Mouse (Mus musculus) ZHBTc4 (cell line): ENCODE results near the gene Tpcn2.

Experiments used
- DNase-seq: peaks from one replicate; pipeline ENCODE4 v3.0.0-alpha.2; 2011; ENCODE audit warnings: low read depth, low spot score

Gene Tpcn2

DNA sequence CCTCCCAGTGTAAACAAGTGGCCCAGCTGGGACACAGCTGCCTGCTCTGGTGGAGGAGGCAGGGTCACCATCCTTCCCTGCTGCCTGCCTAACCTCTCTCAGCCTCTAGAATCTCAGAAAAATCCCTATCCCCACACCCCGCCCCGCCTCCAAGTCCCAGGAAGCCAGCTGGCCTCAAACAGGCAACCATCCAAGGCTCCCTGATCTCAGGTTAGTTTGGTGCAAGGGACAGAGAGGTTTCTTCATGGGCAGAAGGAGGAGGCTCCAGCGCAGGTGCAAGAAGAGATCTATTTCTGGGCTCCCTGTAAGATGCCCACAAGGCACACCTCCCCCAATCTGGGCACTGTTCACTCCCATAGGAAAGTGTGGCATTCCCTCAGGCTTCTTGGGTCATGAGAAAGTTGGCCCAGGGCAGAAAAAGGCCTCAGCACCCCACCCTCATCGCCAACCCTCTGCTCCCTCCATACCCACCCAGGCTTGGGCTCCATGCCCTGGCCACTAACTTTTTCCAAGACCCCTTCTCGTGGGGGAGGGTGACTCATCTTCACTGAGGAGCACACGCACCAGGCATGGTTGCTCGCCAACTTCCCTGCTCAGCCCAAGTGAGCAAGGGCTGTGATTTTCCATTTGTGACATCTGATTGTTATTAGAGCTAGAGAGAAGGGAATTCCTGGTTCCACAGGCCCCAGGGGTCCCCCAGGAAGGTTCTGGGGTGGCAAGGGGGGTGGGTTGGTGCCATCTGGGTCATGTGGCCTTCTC, 15.9 kb upstream of the Tpcn2 start:
- DNase-seq, result no peak

DNA sequence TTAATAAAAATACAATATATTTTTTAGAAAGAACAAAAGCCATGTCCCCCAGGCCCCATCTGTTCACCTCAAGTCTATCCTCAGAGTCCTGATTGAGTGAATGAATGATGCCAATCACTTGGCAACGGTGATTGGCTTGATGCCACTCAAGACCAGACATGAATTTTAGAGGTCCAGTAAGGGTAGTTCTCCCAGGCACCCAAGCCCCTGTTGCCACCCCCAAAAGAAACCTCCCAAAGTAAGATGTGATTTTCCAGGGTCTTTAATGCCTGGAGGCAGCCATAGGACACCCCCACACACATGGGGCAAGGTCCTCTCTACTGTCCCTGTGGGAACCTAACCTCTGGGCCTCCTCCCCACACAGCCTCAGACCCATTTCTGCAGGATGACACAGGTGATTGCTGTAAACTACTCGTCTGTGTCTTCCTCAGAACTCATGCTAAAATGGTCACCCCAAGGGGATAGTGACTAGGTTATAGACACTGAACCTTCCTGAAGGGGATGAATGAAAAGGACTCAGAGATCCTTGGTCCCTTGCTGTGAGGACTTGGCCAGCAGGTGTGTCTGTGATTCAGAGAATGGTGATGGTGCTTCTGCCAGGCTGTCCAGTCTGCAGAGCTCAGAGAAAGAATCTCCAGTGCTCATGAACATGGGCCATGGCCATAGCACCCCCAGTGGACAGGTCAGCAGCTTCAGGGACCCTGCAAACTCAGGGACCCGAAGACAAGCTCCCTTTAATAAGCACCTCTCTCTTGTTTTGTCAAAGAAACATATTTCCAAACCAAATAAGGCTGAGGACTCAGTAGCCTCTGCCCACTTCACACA, 15.1 kb upstream of the Tpcn2 start:
- DNase-seq, result no peak

DNA sequence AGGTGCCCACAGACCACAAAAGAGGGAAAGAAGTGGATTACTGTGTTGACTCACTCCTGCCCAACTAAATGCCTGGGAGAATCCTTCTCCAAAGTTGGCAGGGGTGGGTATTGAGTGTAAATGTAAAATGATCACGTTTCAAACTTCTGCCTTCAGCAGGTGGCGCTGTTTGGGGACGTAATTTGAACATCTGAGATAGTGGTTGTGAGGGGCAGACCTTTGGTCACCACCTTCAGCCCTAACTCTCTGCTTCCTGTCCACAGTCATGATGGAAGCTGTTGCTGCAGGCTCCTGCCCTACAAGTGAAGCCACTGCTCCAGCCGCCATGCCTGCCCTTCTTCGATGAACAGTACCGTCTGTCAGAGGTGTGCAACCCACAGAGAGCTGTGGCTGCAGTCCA, 10.0 kb upstream of the Tpcn2 start:
- peak; percentile 56 for DNase-seq

DNA sequence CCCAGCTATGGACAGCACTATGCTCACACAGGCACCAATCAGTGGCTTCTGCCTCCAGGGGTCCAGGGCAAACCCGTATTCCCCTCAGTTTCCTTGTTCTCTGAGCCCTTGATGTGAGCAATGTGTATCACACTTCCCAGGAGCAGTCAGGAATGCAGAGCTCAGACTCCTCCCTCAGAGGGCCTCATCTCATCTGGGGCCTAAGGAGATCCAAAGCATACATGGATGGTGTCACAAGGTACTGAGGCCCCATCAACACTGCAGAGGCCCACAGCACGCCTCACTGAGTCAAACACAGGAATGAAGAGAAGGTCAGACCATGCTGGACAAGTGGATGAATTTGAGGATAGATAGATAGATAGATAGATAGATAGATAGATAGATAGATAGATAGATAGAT, 8.9 kb upstream of the Tpcn2 start:
- DNase-seq, result no peak

DNA sequence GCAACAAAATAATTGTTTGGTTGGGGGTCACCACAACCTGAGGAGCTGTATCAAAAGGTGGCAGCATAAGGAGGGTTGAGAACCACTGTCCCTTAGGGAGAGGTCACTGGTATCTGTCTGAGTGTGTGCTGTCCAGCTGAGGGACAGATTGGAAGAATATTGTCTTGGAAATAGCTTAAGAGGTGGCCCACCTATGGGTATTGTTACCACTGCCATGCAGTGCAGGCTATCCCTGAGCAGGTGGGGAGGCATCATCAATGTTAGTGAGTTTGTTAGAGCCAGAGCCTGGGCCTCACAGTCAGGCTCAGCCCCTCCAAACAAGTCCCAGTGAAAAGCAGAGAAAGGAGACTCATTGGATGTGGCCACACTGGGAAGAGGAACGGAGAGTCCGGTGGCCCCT, 8.0 kb upstream of the Tpcn2 start:
- DNase-seq, result no peak

DNA sequence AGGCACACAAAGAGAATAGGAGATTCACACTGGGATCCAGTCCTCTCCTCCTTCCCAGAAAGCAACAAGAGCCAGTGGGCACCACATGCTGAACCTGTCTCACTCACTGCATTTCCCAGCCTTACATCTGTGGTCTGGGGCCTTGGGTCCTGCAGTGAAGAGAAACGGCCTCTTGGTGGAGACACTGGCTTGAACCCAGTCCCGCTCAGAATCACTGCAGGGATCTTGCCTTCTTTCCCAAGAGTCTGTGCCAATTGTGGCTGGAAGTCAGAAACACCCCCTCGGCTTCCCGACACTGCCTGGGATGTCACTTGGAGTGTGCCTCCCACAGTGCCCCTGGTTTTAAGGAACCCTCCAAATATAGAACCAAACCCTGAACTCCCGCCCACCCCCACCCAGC, 5.5 kb upstream of the Tpcn2 start:
- DNase-seq, result peak; percentile 74

DNA sequence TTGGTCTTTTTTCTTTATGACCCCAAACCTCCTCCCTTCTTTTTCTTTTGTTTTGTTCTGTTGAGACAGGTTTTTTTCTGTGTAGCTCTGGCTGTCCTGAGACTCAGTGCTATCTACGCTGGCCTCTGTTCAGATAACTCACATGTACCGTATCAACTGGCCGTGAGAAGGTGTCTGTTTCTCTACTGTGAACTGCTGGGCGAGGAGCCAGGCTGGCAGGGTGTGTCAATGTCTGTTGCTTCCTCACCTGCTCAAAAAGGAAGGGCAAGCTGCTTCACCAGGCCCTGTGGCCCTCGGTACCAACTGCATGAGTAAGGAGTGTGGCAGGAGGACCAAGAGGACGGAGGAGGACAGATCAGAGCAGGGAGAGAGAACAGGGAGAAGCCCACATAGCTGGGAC, 3.6 kb upstream of the Tpcn2 start:
- no peak for DNase-seq

DNA sequence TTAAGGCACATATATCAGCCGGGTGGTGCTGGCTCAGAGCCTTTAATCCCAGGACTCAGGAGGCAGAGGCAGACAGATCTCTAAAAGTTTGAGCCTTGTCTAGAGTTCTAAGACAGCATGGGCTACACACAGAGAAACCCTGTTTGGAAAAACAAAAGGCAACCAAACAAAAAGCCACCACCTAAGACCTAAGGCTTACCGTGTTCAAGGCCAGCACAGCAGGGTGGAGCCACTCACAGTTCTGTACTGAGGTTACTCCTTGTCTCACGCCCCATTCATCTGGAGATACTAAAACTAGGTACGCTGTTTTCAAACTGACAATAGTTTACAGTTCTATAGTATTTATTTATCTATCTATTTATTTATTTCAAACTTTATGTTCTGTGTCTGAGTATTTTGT, 1.7 kb upstream of the Tpcn2 start:
- peak; percentile 83 for DNase-seq

DNA sequence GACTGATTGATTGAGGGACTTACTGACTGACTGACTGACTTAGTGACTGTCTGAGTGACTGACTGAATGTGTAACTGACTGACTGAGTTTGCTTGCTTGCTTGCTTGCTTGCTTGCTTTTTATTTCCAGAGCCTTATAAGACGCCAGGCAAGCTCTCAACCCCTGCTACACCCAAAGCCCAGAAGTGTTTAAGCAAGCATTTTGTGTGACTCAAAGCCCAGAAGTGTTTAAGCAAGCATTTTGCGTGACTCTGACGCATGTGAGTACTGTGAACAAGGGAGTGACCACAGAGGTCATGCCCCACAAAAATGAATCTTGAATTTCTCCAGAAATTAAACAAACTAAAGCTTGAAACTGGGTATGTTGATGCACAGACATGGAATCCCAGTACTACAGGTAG, 482 bp upstream of the Tpcn2 start:
- DNase-seq, result no peak

DNA sequence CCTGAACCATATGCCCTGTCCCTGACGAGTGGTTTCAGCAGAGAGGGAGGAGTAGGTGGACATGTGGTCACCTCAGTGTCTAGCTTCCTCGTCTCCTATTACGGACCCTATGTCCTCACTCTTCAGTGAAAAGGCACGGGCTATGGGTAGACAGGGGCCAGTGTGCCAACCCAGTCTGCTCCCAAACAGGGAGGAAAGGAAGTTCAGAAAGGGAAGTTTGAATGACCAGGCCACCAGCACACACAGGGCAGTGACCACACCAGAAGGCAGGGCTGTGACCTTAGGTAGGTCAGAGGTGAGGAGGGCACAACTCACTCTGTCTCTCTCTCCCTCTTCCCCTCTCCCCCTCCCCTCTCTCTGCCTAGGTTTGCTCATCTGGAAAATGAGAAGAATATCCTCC, 770 bp downstream of the Tpcn2 start:
- DNase-seq, result no peak

DNA sequence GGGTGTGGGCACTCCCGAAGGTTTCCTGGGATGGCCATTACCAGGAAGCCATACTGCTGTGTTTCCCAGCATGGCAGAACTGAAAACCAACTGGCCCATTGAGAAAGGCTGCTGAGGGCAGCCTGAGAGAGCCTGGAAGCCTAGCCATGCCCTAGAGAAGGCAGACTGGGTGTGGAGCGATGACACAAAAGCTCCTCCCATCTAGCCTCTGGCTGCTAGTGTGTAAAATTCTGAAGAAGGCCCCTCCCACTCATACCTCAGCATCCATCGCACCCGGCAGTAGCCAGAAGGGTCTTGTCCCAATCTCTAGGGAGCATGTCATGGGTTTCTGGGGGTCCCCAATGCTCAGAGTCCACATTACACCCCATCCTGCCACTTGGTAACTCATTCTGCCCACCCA, 2.4 kb downstream of the Tpcn2 start:
- peak; percentile 55 for DNase-seq

DNA sequence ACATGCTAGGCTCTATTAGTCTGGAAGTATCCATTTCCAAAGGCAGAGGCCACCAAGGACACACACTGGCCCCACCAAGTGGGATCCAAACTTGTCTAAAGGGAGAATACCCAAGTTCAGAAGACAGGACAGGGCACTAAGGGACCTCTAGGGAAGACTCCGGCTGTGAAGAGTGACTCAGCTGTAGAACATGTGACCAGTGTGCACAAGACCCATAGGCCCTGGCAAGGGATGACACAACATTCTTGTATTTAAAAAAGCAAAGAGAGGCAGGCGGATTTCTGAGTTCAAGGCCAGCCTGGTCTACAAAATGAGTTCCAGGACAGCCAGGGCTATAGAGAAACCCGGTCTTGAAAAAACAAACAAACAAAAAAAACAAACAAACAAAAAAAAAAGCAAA, 8.3 kb downstream of the Tpcn2 start:
- DNase-seq, result no peak

DNA sequence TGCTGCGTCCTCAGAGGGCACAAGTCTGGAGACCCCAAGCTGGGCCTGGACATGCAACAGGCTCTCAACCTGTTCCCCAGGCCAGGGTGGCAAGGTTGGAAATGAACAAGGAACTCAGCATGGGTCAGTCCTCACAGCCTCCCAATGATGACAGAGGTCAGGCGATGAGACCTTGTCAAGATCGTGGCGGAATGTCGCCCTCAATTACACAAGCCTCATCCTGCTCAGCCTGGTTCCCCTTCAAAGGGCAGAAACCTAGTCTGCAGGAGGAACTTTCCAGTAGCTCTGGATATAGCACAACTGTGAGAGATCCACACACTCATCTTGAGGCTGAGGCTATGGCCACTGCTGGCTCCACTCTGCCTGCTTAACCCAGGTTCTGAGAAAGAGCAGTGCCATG, 12.9 kb downstream of the Tpcn2 start:
- no peak for DNase-seq

DNA sequence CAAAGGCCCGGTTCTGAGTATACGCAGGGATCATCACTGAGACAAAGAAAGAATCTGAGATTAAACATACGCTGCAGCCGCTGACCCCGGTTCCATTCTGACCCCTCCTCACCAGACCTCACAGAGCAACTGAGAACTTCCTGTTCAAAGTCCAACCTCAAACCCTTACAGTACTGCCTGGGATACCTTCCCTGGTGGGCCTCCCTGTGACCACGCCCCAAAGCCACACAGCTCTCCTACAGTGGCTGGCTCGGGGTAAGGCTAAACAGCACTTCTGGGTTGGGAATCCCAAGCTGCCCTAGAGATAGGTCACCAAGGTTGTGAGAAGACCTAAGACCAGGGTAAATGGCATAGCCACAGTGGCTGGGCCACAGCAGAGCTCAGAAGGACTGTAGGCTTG, 14.9 kb downstream of the Tpcn2 start:
- DNase-seq, result no peak

DNA sequence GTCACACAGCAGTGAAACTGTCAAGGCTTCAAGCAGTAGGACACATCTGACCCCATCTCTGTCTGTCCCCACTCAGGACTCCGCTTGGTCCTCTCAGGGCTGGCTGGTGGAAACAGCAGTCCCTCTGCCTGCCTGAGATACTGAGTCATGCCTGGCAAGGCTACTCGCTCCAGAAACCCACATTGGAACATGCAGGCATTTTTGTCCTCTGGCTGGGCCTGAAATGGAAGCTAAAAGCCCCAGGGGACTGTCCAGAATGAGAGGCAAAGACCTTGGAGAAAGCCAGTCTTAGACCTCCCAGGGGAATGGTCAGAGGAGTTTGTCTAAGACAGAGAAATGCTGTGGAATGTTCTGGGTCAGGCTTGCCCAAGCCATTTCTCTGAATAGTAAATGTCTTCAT, 17.8 kb downstream of the Tpcn2 start:
- DNase-seq, result no peak

DNA sequence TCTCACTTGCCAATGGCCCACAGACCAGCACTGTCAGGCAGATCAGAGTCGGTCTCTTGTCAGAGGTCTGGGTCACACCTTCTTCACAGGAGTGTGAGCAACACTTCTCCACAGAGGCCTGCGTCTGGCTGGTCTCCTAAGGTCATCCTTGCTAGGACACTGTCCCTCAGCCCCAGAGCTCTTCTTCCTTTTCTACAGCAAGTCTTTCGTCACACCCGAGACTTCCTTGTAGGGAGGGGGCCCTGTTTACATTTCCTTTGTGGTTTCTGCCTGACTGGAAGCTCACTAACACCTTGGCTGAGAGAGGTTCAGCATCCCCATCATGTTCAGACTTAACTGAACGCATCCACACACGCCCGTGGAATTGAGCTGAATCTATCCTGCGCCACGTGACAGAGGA, 19.6 kb downstream of the Tpcn2 start:
- no peak for DNase-seq

DNA sequence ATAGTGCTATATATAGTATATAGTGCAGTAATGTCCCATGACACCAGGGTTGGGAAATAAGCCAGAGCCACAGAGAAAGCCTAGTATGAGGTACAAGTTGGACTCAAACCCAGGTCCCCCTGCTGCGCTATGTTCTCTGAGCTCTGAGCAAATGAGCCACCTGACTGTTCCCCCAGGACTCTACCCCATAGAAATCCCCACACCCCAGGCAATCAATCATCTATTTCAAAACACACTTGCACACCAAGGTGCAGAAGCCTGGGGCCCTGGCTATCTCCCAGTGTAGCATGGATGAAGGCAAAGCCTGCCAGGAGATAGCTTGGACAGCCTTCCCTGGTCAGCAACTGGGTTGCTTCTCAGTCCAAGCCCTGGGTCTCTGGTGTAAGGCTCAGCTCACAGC, 27.7 kb downstream of the Tpcn2 start:
- no peak for DNase-seq

DNA sequence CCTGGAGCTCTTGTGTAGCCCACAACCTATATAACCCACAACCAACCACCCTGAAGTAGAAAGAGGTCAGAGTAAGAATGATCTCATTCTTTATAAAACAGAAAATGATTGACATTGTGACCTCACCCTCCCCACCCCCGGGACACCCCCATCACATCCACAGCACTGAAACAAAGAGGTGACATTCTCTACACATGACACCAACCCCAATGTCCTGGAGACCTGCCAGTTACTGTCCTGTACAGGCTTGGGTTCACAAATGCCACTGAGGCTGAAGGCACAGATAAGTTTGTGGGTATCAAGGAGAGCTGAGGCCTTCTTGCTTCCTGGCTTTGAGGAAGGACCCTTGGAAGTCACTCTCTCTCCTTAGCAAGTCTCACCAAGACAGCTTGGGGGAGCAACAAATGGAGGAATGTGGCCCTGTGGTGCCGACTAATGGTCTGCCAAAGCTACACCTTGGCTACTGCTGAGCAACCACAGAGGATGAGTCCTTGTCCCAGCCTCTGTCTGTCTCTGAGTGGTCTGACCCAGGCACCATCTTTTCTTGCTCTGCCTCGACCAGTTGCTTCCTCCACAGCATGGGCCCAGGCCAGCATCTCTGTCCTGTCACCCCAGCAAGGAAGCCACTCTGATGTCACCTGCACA, 29.7 kb downstream of the Tpcn2 start:
- DNase-seq, result peak; percentile 36

DNA sequence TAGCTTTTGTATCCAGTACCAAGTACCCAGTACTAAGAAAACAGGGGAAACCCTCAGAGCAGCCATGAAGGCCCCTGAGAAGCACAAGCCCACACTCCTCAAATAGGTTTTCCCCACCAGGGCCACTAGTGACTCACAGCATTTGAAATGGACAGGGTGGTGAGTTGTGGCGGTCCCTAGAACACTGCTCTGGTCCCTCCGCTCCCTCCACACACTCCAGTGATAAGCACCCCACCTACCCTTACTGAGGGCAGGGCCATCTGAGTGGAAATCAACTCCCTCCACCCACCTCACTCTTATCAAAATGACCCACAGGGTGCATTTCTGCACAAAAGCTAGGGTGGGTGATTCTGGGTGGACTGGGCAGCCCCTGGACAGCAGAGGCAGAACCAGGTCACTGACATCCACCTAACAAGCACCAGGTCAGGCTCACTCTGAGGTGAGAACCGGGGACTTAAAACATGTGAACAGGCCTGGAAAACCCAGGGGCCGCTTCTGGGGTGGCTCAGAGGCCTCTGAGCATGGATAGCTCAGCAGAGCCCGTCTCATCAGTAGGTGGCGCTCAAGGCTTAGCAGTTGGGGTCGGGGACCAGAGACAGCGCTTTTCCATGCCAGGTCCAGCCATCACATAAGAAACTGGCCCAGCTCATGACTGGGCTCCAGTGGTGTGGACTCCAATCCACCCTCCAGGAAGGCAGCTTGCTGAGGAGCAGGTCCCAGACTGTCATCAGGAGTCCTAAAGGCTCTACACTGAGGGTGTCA, 30.9 kb downstream of the Tpcn2 start:
- DNase-seq, result peak; percentile 60

DNA sequence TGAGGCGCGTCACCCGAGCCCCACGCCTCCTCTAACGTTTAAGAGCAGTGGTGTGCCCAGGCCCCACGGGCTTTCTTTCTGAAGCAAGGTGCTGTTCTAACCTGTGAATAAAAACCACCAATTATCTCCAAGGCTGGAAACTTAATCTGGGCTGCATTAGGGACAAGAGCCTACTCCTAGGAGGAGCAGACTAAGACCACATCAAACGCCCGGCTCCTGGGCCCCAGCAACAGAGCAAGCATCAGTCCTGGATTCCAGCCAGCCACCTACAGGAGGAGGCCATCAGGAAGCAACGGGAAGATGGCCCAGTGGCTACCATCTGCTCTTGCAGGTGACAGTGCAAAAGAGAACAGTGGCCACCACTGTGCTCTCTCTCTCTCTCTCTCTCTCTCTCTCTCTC, 33.6 kb downstream of the Tpcn2 start:
- DNase-seq, result no peak

DNA sequence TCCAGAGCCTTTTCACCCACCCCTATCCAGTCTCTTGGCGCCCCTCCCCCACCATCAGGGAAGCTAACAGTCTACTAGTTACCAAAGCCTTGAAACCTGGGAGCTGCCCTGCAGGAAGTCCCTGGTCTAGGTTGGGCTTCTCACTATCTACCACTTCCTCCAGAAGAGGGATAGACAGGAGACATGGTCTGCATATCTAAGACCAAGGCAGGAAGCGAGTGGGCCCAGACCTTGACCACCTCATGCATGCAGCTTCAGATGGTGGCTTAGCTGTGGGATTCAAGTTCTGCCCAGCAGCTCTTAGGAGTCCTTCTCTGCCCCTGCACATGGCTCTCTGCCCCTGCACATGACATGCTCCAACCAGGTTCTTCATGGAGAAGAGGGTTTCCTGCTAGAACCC, 34.9 kb downstream of the Tpcn2 start:
- DNase-seq, result no peak
